Mouse (Mus musculus): ENCODE data around the gene Prelid3b. TPM values are rescaled to one million over a fixed set of nuclear protein-coding genes. Genes with fewer than 3 reads are reported as not detected.
A peak's percentile ranks its signal among the peaks of the same experiment; 100 is the strongest.

Gene Prelid3b
- polyA plus RNA-seq, 1 experiment from 2014 or later = 140 TPM

- Histone ChIP-seq H3K36me3 (ENCODE audit: control insufficient read depth, insufficient read depth, low read length) (no peaks in the 10 kb centered on the region), H3K4me1 (ENCODE audit: control insufficient read depth, insufficient read depth, low read length) (no peaks in the 10 kb centered on the region), H3K4me2 (no peak overlapping the region; the same call in 1 of the 2 replicates), H3K9me3 (replicated peaks; ENCODE audit: control insufficient read depth, low read length) (no peaks in the 10 kb centered on the region), H3K27me3 (ENCODE audit: control insufficient read depth, insufficient read depth, low read length) (no peaks in the 10 kb centered on the region), H3K4me3 (ENCODE audit: low read depth, low read length) (no peak overlapping the region), H3K27ac (ENCODE audit: low read depth, low read length) (no peak overlapping the region), H3K9ac (ENCODE audit: low read depth, low read length) (no peak overlapping the region)
- no peak for ATAC-seq (replicated peaks; ENCODE audit: insufficient number of reproducible peaks, low FRiP score, low TSS enrichment)
- WGBS (ENCODE audit: insufficient replicate concordance) = 50% methylated on average over 5 of the region's 5 CpGs
Observed at GRCm38 (mm10) chr2:174502321-174502720, 29.4 kb upstream of the Prelid3b start.

GRCm38 (mm10) chr2:174501517-174501916 lies 28.6 kb upstream of the Prelid3b start:
- Histone ChIP-seq H3K27ac (ENCODE audit: low read depth, low read length) (no peak overlapping the region), H3K27me3 (ENCODE audit: control insufficient read depth, insufficient read depth, low read length) (no peaks in the 10 kb centered on the region), H3K9ac (ENCODE audit: low read depth, low read length) (no peak overlapping the region), H3K9me3 (replicated peaks; ENCODE audit: control insufficient read depth, low read length) (no peaks in the 10 kb centered on the region), H3K36me3 (ENCODE audit: control insufficient read depth, insufficient read depth, low read length) (no peaks in the 10 kb centered on the region), H3K4me2 (no peak overlapping the region), H3K4me1 (ENCODE audit: control insufficient read depth, insufficient read depth, low read length) (no peaks in the 10 kb centered on the region), H3K4me3 (ENCODE audit: low read depth, low read length) (no peak overlapping the region)
- ATAC-seq (replicated peaks; ENCODE audit: insufficient number of reproducible peaks, low FRiP score, low TSS enrichment) = no peak
- 81% methylated on average over 8 of the region's 8 CpGs for WGBS (ENCODE audit: insufficient replicate concordance)

- Histone ChIP-seq H3K27me3 (ENCODE audit: control insufficient read depth, insufficient read depth, low read length) (no peaks in the 10 kb centered on the region), H3K9me3 (replicated peaks; ENCODE audit: control insufficient read depth, low read length) (no peaks in the 10 kb centered on the region), H3K27ac (ENCODE audit: low read depth, low read length) (no peak overlapping the region), H3K4me2 (no peak overlapping the region), H3K9ac (ENCODE audit: low read depth, low read length) (no peak overlapping the region), H3K4me1 (ENCODE audit: control insufficient read depth, insufficient read depth, low read length) (no peaks in the 10 kb centered on the region), H3K4me3 (ENCODE audit: low read depth, low read length) (no peak overlapping the region), H3K36me3 (ENCODE audit: control insufficient read depth, insufficient read depth, low read length) (no peaks in the 10 kb centered on the region)
- ATAC-seq (replicated peaks; ENCODE audit: insufficient number of reproducible peaks, low FRiP score, low TSS enrichment) = no peak
- 83% methylated on average over 14 of the region's 14 CpGs for WGBS (ENCODE audit: insufficient replicate concordance)
Observed at GRCm38 (mm10) chr2:174500814-174501503, 28.1 kb upstream of the Prelid3b start.

GRCm38 (mm10) chr2:174492858-174493257 lies 20.0 kb upstream of the Prelid3b start:
- Histone ChIP-seq H3K36me3 (ENCODE audit: control insufficient read depth, insufficient read depth, low read length) (no peaks in the 10 kb centered on the region), H3K9me3 (replicated peaks; ENCODE audit: control insufficient read depth, low read length) (no peaks in the 10 kb centered on the region), H3K4me3 (ENCODE audit: low read depth, low read length) (no peak overlapping the region), H3K4me2 (no peak overlapping the region), H3K27me3 (ENCODE audit: control insufficient read depth, insufficient read depth, low read length) (no peaks in the 10 kb centered on the region), H3K9ac (ENCODE audit: low read depth, low read length) (no peak overlapping the region), H3K27ac (ENCODE audit: low read depth, low read length) (no peak overlapping the region), H3K4me1 (ENCODE audit: control insufficient read depth, insufficient read depth, low read length) (no peaks in the 10 kb centered on the region)
- WGBS (ENCODE audit: insufficient replicate concordance) = 67% methylated on average over 2 of the region's 2 CpGs
- no peak for ATAC-seq (replicated peaks; ENCODE audit: insufficient number of reproducible peaks, low FRiP score, low TSS enrichment)

GRCm38 (mm10) chr2:174487005-174487404 lies 14.1 kb upstream of the Prelid3b start:
- H3K4me1 ChIP-seq (ENCODE audit: control insufficient read depth, insufficient read depth, low read length) = no peaks in the 10 kb centered on the region
- no peaks in the 10 kb centered on the region for H3K36me3 ChIP-seq (ENCODE audit: control insufficient read depth, insufficient read depth, low read length)
- H3K9me3 ChIP-seq (replicated peaks; ENCODE audit: control insufficient read depth, low read length) = no peaks in the 10 kb centered on the region
- no peak overlapping the region for H3K4me3 ChIP-seq (ENCODE audit: low read depth, low read length)
- no peak overlapping the region for H3K27ac ChIP-seq (ENCODE audit: low read depth, low read length)
- H3K4me2 ChIP-seq = no peak overlapping the region
- 73% methylated on average over 5 of the region's 5 CpGs for WGBS (ENCODE audit: insufficient replicate concordance)
- H3K9ac ChIP-seq (ENCODE audit: low read depth, low read length) = no peak overlapping the region
- H3K27me3 ChIP-seq (ENCODE audit: control insufficient read depth, insufficient read depth, low read length) = no peaks in the 10 kb centered on the region
- no peak for ATAC-seq (replicated peaks; ENCODE audit: insufficient number of reproducible peaks, low FRiP score, low TSS enrichment)

- Histone ChIP-seq H3K27ac (ENCODE audit: low read depth, low read length) (no peak overlapping the region), H3K9ac (ENCODE audit: low read depth, low read length) (no peak overlapping the region), H3K27me3 (ENCODE audit: control insufficient read depth, insufficient read depth, low read length) (no peaks in the 10 kb centered on the region), H3K4me3 (ENCODE audit: low read depth, low read length) (no peak overlapping the region), H3K9me3 (replicated peaks; ENCODE audit: control insufficient read depth, low read length) (no peaks in the 10 kb centered on the region), H3K36me3 (ENCODE audit: control insufficient read depth, insufficient read depth, low read length) (no peaks in the 10 kb centered on the region), H3K4me2 (no peak overlapping the region), H3K4me1 (ENCODE audit: control insufficient read depth, insufficient read depth, low read length) (no peaks in the 10 kb centered on the region)
- 67% methylated on average over 5 of the region's 5 CpGs for WGBS (ENCODE audit: insufficient replicate concordance)
- no peak for ATAC-seq (replicated peaks; ENCODE audit: insufficient number of reproducible peaks, low FRiP score, low TSS enrichment)
Observed at GRCm38 (mm10) chr2:174478746-174479145, 5.9 kb upstream of the Prelid3b start.

- Histone ChIP-seq H3K4me1 (ENCODE audit: control insufficient read depth, insufficient read depth, low read length) (0 out of 2 replicates have a peak, but pooled peaks cover 5% of the 10 kb centered on the region), H3K27ac (ENCODE audit: low read depth, low read length) (no peak overlapping the region), H3K4me3 (ENCODE audit: low read depth, low read length) (no peak overlapping the region), H3K9me3 (replicated peaks; ENCODE audit: control insufficient read depth, low read length) (no peaks in the 10 kb centered on the region), H3K36me3 (ENCODE audit: control insufficient read depth, insufficient read depth, low read length) (no peaks in the 10 kb centered on the region), H3K9ac (ENCODE audit: low read depth, low read length) (no peak overlapping the region), H3K4me2 (no peak overlapping the region), H3K27me3 (ENCODE audit: control insufficient read depth, insufficient read depth, low read length) (no peaks in the 10 kb centered on the region)
- WGBS (ENCODE audit: insufficient replicate concordance) = 69% methylated on average over 3 of the region's 3 CpGs
- no peak for ATAC-seq (replicated peaks; ENCODE audit: insufficient number of reproducible peaks, low FRiP score, low TSS enrichment)
Observed at GRCm38 (mm10) chr2:174477543-174478319, 4.8 kb upstream of the Prelid3b start.

- Histone ChIP-seq H3K9ac (ENCODE audit: low read depth, low read length) (peak overlapping the region; percentile 75), H3K4me3 (ENCODE audit: low read depth, low read length) (peak overlapping the region; percentile 67), H3K27me3 (ENCODE audit: control insufficient read depth, insufficient read depth, low read length) (no peaks in the 10 kb centered on the region), H3K27ac (ENCODE audit: low read depth, low read length) (peak overlapping the region; percentile 78), H3K4me1 (ENCODE audit: control insufficient read depth, insufficient read depth, low read length) (peaks cover 19% of the 10 kb centered on the region), H3K4me2 (peak overlapping the region; percentile 78), H3K9me3 (replicated peaks; ENCODE audit: control insufficient read depth, low read length) (no peaks in the 10 kb centered on the region), H3K36me3 (ENCODE audit: control insufficient read depth, insufficient read depth, low read length) (no peaks in the 10 kb centered on the region)
- no peak for ATAC-seq (replicated peaks; ENCODE audit: insufficient number of reproducible peaks, low FRiP score, low TSS enrichment)
- WGBS (ENCODE audit: insufficient replicate concordance) = 84% methylated on average over 5 of the region's 5 CpGs
Observed at GRCm38 (mm10) chr2:174473550-174473927, 658 bp upstream of the Prelid3b start.
